Mouse (Mus musculus) erythroblast, embryonic 14.5 days (primary cell): ENCODE measurements around the gene Emd.

Experiments
- GATA1 ChIP-seq: IDR thresholded peaks from 2 replicates; pipeline ENCODE4 v1.6.1; 2012; ENCODE audit warnings: low read length, inconsistent platforms, mixed read lengths
- TAL1 ChIP-seq: IDR thresholded peaks from 3 replicates; pipeline ENCODE4 v1.6.1; 2012; ENCODE audit warnings: low read length, inconsistent platforms, mixed read lengths

GRCm38 (mm10) chrX:74293431-74293830, 38.9 kb downstream of the Emd start:
- no peak for TF ChIP-seq GATA1
- TF ChIP-seq TAL1, result no peak
